In the genomic region with DNA sequence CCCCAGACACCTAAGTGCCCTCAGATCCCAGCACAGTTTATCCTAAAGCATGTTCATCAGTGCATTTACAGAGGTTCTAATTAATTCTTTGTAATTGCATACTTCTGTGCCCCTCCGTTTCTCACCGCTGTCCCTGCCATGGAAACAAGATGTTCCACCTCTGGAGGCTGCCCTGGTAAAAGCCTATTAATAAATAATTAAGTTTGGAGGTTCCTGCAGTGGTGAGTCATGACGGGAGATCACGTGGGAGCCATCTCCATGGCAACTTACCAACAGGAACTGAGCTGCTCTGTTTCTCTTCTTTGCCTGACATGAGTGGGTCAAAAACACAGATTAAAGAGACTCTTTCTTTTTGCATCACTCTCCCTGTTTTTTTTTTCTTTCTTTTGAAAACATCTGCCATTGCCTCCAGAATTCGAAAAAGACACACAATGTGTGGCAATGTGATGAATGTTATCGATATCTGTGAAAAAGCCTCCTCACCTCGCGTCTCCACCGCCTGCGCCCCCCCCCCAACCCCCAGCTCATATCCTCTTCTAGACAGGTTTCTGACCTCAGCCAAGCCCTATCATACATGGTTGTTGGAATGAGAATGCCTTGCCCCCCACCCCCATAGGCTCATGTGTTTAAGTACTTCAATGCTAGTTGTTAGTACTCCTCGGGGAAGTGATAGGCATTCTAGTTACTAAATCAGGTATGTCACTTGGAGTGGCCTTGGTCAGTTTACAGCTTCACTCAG, we compare ENCODE assay signal across 9 mouse cellular contexts.
DNase-seq lines count a peak whose midpoint lies in the region; ATAC-seq lines count a peak whose summit lies in the region.
"Had no signal": no experiment of that assay in that cellular context is flagged by ENCODE, and none has a peak within 500 bp of the region (broad histone marks: within the 10 kb centered on the region; RNA-seq: fewer than 3 reads in every experiment).

No protein-coding gene starts in this region.

- no peaks in the 10 kb centered on the region for H3K27me3 ChIP-seq in hindbrain, embryonic 11.5 days (ENCODE audit: control insufficient read depth, insufficient read depth, low read length)
- H3K27me3 ChIP-seq in neural tube, embryonic 13.5 days = no peaks in the 10 kb centered on the region
- H3K27me3 ChIP-seq: embryonic facial prominence, embryonic 12.5 days had no signal

- no peaks in the 10 kb centered on the region for H3K9me3 ChIP-seq in hindbrain, embryonic 11.5 days (ENCODE audit: control insufficient read depth, low read length)
- H3K9me3 ChIP-seq in neural tube, embryonic 13.5 days = no peaks in the 10 kb centered on the region
- H3K9me3 ChIP-seq: embryonic facial prominence, embryonic 12.5 days had no signal

- H3K27ac ChIP-seq in hindbrain, embryonic 11.5 days (ENCODE audit: low read depth, low read length) = no peak overlapping the region
- peak overlapping the region; percentile 33; the same call in 1 of the 2 replicates for H3K27ac ChIP-seq in neural tube, embryonic 13.5 days (replicated peaks)
- H3K27ac ChIP-seq: embryonic facial prominence, embryonic 12.5 days had no signal

- peak; percentile 2 to 29 for DNase-seq in cerebellum, postnatal 14 days
- no peak for DNase-seq in cerebellum, adult 11-12 months
- peak; percentile 49 for DNase-seq in embryo, embryonic 10 days (ENCODE audit: low spot score)
- DNase-seq in hindbrain, embryonic 11.5 days (ENCODE audit: low spot score) = peak; percentile 55
- peak; percentile 18 to 48 for DNase-seq in layer of hippocampus, postnatal 10 days (ENCODE audit: low spot score in 2 of 2)
- no peak for DNase-seq in urinary bladder, postnatal 4 days (ENCODE audit: low spot score in 2 of 2)
- no peak for DNase-seq in gastrocnemius, postnatal 10 days

- no peaks in the 10 kb centered on the region for H3K4me1 ChIP-seq in hindbrain, embryonic 11.5 days (replicated peaks; ENCODE audit: control insufficient read depth, insufficient read depth, low read length)
- peaks cover 16% of the 10 kb centered on the region for H3K4me1 ChIP-seq in neural tube, embryonic 13.5 days (replicated peaks)
- H3K4me1 ChIP-seq: embryonic facial prominence, embryonic 12.5 days had no signal

- H3K36me3 ChIP-seq in hindbrain, embryonic 11.5 days (ENCODE audit: control insufficient read depth, insufficient read depth, low read length) = no peaks in the 10 kb centered on the region
- H3K36me3 ChIP-seq in neural tube, embryonic 13.5 days = no peaks in the 10 kb centered on the region
- H3K36me3 ChIP-seq: embryonic facial prominence, embryonic 12.5 days had no signal

- 57% methylated on average over 11 of the region's 11 CpGs for WGBS in hindbrain, embryonic 11.5 days
- 47% methylated on average over 11 of the region's 11 CpGs for whole genome bisulfite sequencing in neural tube, embryonic 13.5 days

- H3K9ac ChIP-seq in hindbrain, embryonic 11.5 days (ENCODE audit: low read depth, low read length) = no peak overlapping the region
- no peak overlapping the region for H3K9ac ChIP-seq in neural tube, embryonic 13.5 days
- H3K9ac ChIP-seq: embryonic facial prominence, embryonic 12.5 days had no signal

- peak; percentile 83 for ATAC-seq in hindbrain, embryonic 11.5 days (ENCODE audit: low FRiP score)
- ATAC-seq in neural tube, embryonic 13.5 days (ENCODE audit: low read depth) = peak; percentile 93

- H3K4me3 ChIP-seq in hindbrain, embryonic 11.5 days (ENCODE audit: low read depth, low read length) = no peak overlapping the region
- no peak overlapping the region for H3K4me3 ChIP-seq in neural tube, embryonic 13.5 days
- H3K4me3 ChIP-seq: embryonic facial prominence, embryonic 12.5 days had no signal

- H3K4me2 ChIP-seq in hindbrain, embryonic 11.5 days (replicated peaks; ENCODE audit: low read depth, low read length) = no peak overlapping the region
- H3K4me2 ChIP-seq in neural tube, embryonic 13.5 days = peak overlapping the region; percentile 40
- H3K4me2 ChIP-seq: embryonic facial prominence, embryonic 12.5 days had no signal

Comparison
In these comparisons a context has a peak if more than half of its experiments do, and no peak if none do; other contexts are left out.
1. DNase-seq: peak in cerebellum, postnatal 14 days (2 of 2), embryo, embryonic 10 days (single experiment), hindbrain, embryonic 11.5 days (single experiment) and layer of hippocampus, postnatal 10 days (2 of 2); none in cerebellum, adult 11-12 months (single experiment), urinary bladder, postnatal 4 days (0 of 2) and gastrocnemius, postnatal 10 days (single experiment).